Comparison of ENCODE assay signal across 21 mouse cellular contexts in genomic region chr2:3717847-3718246, GRCm38 (mm10).
DNase-seq lines count a peak whose midpoint lies in the region; ATAC-seq and TF ChIP-seq lines count a peak whose summit lies in the region.
"Had no signal": no experiment of that assay in that cellular context is flagged by ENCODE, and none has a peak within 500 bp of the region (broad histone marks: within the 10 kb centered on the region; RNA-seq: fewer than 3 reads in every experiment).

No protein-coding gene starts in this region.

- 0 out of 2 replicates have a peak overlapping the region, but pooled peaks have one; percentile 7 for H3K4me3 ChIP-seq in liver, postnatal 0 days (ENCODE audit: low read depth, low read length)
- peak overlapping the region; percentile 59 for H3K4me3 ChIP-seq in megakaryocyte, embryonic 14.5 days (replicated peaks)
- no peak overlapping the region for H3K4me3 ChIP-seq in forebrain, postnatal 0 days (ENCODE audit: low read depth, low read length)
- H3K4me3 ChIP-seq in midbrain, postnatal 0 days (ENCODE audit: low read depth, low read length), result no peak overlapping the region
- H3K4me3 ChIP-seq: erythroblast, embryonic 14.5 days; heart, adult 2 months; hindbrain, embryonic 13.5 days; limb, embryonic 12.5 days; neural tube, embryonic 15.5 days; stomach, embryonic 15.5 days had no signal

- peak overlapping the region; percentile 97 for H3K4me2 ChIP-seq in liver, postnatal 0 days (ENCODE audit: low read depth, low read length)
- H3K4me2 ChIP-seq in forebrain, postnatal 0 days (ENCODE audit: low read depth), result no peak overlapping the region
- H3K4me2 ChIP-seq in midbrain, postnatal 0 days (ENCODE audit: low read depth, low read length, poor library complexity, severe bottlenecking), result no peak overlapping the region
- H3K4me2 ChIP-seq: hindbrain, embryonic 13.5 days; limb, embryonic 12.5 days; neural tube, embryonic 15.5 days; stomach, embryonic 15.5 days had no signal

- WGBS in liver, postnatal 0 days (ENCODE audit: insufficient replicate concordance), result 48% methylated on average over 4 of the region's 4 CpGs
- WGBS in forebrain, postnatal 0 days, result 78% methylated on average over 4 of the region's 4 CpGs
- WGBS in midbrain, postnatal 0 days, result 86% methylated on average over 4 of the region's 4 CpGs

- H3K36me3 ChIP-seq in liver, postnatal 0 days (replicated peaks; ENCODE audit: insufficient read depth, low read length), result no peaks in the 10 kb centered on the region
- no peaks in the 10 kb centered on the region for H3K36me3 ChIP-seq in megakaryocyte, embryonic 14.5 days (replicated peaks; ENCODE audit: low read length)
- H3K36me3 ChIP-seq in forebrain, postnatal 0 days (ENCODE audit: insufficient read depth), result no peaks in the 10 kb centered on the region
- no peaks in the 10 kb centered on the region for H3K36me3 ChIP-seq in midbrain, postnatal 0 days (ENCODE audit: insufficient read depth, low read length)
- H3K36me3 ChIP-seq: hindbrain, embryonic 13.5 days; limb, embryonic 12.5 days; neural tube, embryonic 15.5 days; stomach, embryonic 15.5 days had no signal

- TF ChIP-seq EP300 in liver, postnatal 0 days (IDR thresholded peaks at IDR 0.05; ENCODE audit: low read depth), result no peak

- no peak overlapping the region for H3K27ac ChIP-seq in liver, postnatal 0 days (ENCODE audit: low read depth)
- no peak overlapping the region for H3K27ac ChIP-seq in forebrain, postnatal 0 days (ENCODE audit: low read depth, low read length)
- no peak overlapping the region for H3K27ac ChIP-seq in midbrain, postnatal 0 days (ENCODE audit: low read depth, low read length)
- H3K27ac ChIP-seq: heart, adult 2 months; hindbrain, embryonic 13.5 days; limb, embryonic 12.5 days; neural tube, embryonic 15.5 days; stomach, embryonic 15.5 days had no signal

- no peak overlapping the region for H3K9ac ChIP-seq in liver, postnatal 0 days (replicated peaks)
- no peak overlapping the region for H3K9ac ChIP-seq in forebrain, postnatal 0 days
- no peak overlapping the region for H3K9ac ChIP-seq in midbrain, postnatal 0 days (replicated peaks; ENCODE audit: low read length, poor library complexity, severe bottlenecking)
- H3K9ac ChIP-seq: hindbrain, embryonic 13.5 days; limb, embryonic 12.5 days; neural tube, embryonic 15.5 days; stomach, embryonic 15.5 days had no signal

- ATAC-seq in liver, postnatal 0 days, result no peak
- no peak for ATAC-seq in forebrain, postnatal 0 days
- no peak for ATAC-seq in midbrain, postnatal 0 days (ENCODE audit: low FRiP score)
- ATAC-seq: forebrain, embryonic 14.5 days had no signal

- peaks cover 38% of the 10 kb centered on the region for H3K4me1 ChIP-seq in liver, postnatal 0 days (ENCODE audit: insufficient read depth)
- H3K4me1 ChIP-seq in megakaryocyte, embryonic 14.5 days, result peaks cover 87% of the 10 kb centered on the region
- peaks cover 30% of the 10 kb centered on the region for H3K4me1 ChIP-seq in forebrain, postnatal 0 days (ENCODE audit: insufficient read depth)
- peaks cover 7% of the 10 kb centered on the region for H3K4me1 ChIP-seq in midbrain, postnatal 0 days (ENCODE audit: insufficient read depth, low read length)

- no peaks in the 10 kb centered on the region for H3K9me3 ChIP-seq in liver, postnatal 0 days (ENCODE audit: low read length)
- no peaks in the 10 kb centered on the region for H3K9me3 ChIP-seq in megakaryocyte, embryonic 14.5 days
- H3K9me3 ChIP-seq in forebrain, postnatal 0 days (ENCODE audit: low read length), result no peaks in the 10 kb centered on the region
- H3K9me3 ChIP-seq in midbrain, postnatal 0 days (ENCODE audit: low read length), result no peaks in the 10 kb centered on the region
- H3K9me3 ChIP-seq: hindbrain, embryonic 13.5 days; limb, embryonic 12.5 days; neural tube, embryonic 15.5 days; stomach, embryonic 15.5 days had no signal

- no peaks in the 10 kb centered on the region for H3K27me3 ChIP-seq in liver, postnatal 0 days (ENCODE audit: insufficient read depth, low read length)
- H3K27me3 ChIP-seq in megakaryocyte, embryonic 14.5 days (replicated peaks), result no peaks in the 10 kb centered on the region
- H3K27me3 ChIP-seq in forebrain, postnatal 0 days (ENCODE audit: insufficient read depth, low read length), result no peaks in the 10 kb centered on the region
- no peaks in the 10 kb centered on the region for H3K27me3 ChIP-seq in midbrain, postnatal 0 days (ENCODE audit: insufficient read depth, low read length)
- H3K27me3 ChIP-seq: hindbrain, embryonic 13.5 days; limb, embryonic 12.5 days; neural tube, embryonic 15.5 days; stomach, embryonic 15.5 days had no signal

- no peak for DNase-seq in liver, postnatal 0 days
- DNase-seq in liver, result no peak
- DNase-seq in T-cell, adult 2 months (ENCODE audit: low spot score), result peak; percentile 84
- DNase-seq in forebrain, postnatal 0 days, result no peak
- DNase-seq in midbrain, postnatal 0 days (ENCODE audit: low spot score), result no peak
- DNase-seq in urinary bladder, adult 2 months (ENCODE audit: low spot score), result no peak
- DNase-seq: adrenal gland, adult 8-10 months; cerebellum, adult 11-12 months; cerebellum, postnatal 25 days; heart, adult 2 months; heart, postnatal 10 days; kidney, adult 11 months; kidney, postnatal 14 days; lung, postnatal 14 days had no signal

- no peak for TF ChIP-seq CTCF in liver, postnatal 0 days (IDR thresholded peaks at IDR 0.05; ENCODE audit: low read depth)
- no peak for TF ChIP-seq CTCF in forebrain, postnatal 0 days (IDR thresholded peaks at IDR 0.05; ENCODE audit: low read depth)
- TF ChIP-seq CTCF in midbrain, postnatal 0 days (IDR thresholded peaks at IDR 0.05), result no peak

Comparison
In these comparisons a context has a peak if more than half of its experiments do, and no peak if none do; other contexts are left out.
1. H3K4me3 ChIP-seq: peak in liver, postnatal 0 days (single experiment) and megakaryocyte, embryonic 14.5 days (single experiment); none in forebrain, postnatal 0 days (single experiment) and midbrain, postnatal 0 days (single experiment).